Mouse (Mus musculus): ENCODE results near the gene Tfrc. TPM values are rescaled to one million over a fixed set of nuclear protein-coding genes. Genes with fewer than 3 reads are reported as not detected.
A peak's percentile ranks its signal among the peaks of the same experiment; 100 is the strongest.

The Tfrc gene
- total and polyA plus RNA-seq, 2 experiments: 3.9 to 16.0 TPM

GRCm38 (mm10) chr16:32667552-32667872, 58.8 kb downstream of the Tfrc start:
- TF ChIP-seq CTCF (IDR thresholded peaks at IDR 0.05; ENCODE audit: low read depth, low read length): no peak
- TF ChIP-seq POLR2A (IDR thresholded peaks at IDR 0.05; ENCODE audit: extremely low read depth, insufficient read depth, low read length): no peak
- 90% methylated on average over 3 of the region's 3 CpGs for WGBS
- Histone ChIP-seq H3K79me2 (ENCODE audit: control insufficient read depth, insufficient read depth, low read length) (no peaks in the 10 kb centered on the region), H3K4me1 (ENCODE audit: control insufficient read depth, insufficient read depth, low read length) (peaks cover 27% of the 10 kb centered on the region), H3K4me3 (ENCODE audit: insufficient read depth, low read depth, low read length) (no peak overlapping the region), H3K27ac (replicated peaks; ENCODE audit: insufficient read depth, low read depth, low read length) (peak overlapping the region; percentile 93), H3K27me3 (ENCODE audit: control insufficient read depth, insufficient read depth, low read length) (no peaks in the 10 kb centered on the region), H3K9ac (ENCODE audit: low read depth, low read length) (no peak overlapping the region), H3K36me3 (ENCODE audit: control insufficient read depth, insufficient read depth, low read length) (no peaks in the 10 kb centered on the region)
- DNase-seq (ENCODE audit: extremely low read depth, low read depth, low spot score): no peak

GRCm38 (mm10) chr16:32668030-32668429, 59.3 kb downstream of the Tfrc start:
- Histone ChIP-seq H3K79me2 (ENCODE audit: control insufficient read depth, insufficient read depth, low read length) (no peaks in the 10 kb centered on the region), H3K27ac (replicated peaks; ENCODE audit: insufficient read depth, low read depth, low read length) (no peak overlapping the region), H3K36me3 (ENCODE audit: control insufficient read depth, insufficient read depth, low read length) (no peaks in the 10 kb centered on the region), H3K9ac (ENCODE audit: low read depth, low read length) (no peak overlapping the region), H3K27me3 (ENCODE audit: control insufficient read depth, insufficient read depth, low read length) (no peaks in the 10 kb centered on the region), H3K4me3 (ENCODE audit: insufficient read depth, low read depth, low read length) (no peak overlapping the region), H3K4me1 (ENCODE audit: control insufficient read depth, insufficient read depth, low read length) (peaks cover 28% of the 10 kb centered on the region)
- TF ChIP-seq POLR2A (IDR thresholded peaks at IDR 0.05; ENCODE audit: extremely low read depth, insufficient read depth, low read length): no peak
- TF ChIP-seq CTCF (IDR thresholded peaks at IDR 0.05; ENCODE audit: low read depth, low read length): no peak
- 92% methylated on average over 10 of the region's 10 CpGs for WGBS
- DNase-seq (ENCODE audit: extremely low read depth, low read depth, low spot score): no peak

- no peak for TF ChIP-seq POLR2A (IDR thresholded peaks at IDR 0.05; ENCODE audit: extremely low read depth, insufficient read depth, low read length)
- TF ChIP-seq CTCF (IDR thresholded peaks at IDR 0.05; ENCODE audit: low read depth, low read length): peak; percentile 44
- no peaks in the 10 kb centered on the region for H3K79me2 ChIP-seq (ENCODE audit: control insufficient read depth, insufficient read depth, low read length)
- H3K27me3 ChIP-seq (ENCODE audit: control insufficient read depth, insufficient read depth, low read length): no peaks in the 10 kb centered on the region
- H3K4me1 ChIP-seq (ENCODE audit: control insufficient read depth, insufficient read depth, low read length): peaks cover 31% of the 10 kb centered on the region
- no peak overlapping the region for H3K9ac ChIP-seq (ENCODE audit: low read depth, low read length)
- H3K36me3 ChIP-seq (ENCODE audit: control insufficient read depth, insufficient read depth, low read length): no peaks in the 10 kb centered on the region
- no peak overlapping the region for H3K27ac ChIP-seq (replicated peaks; ENCODE audit: insufficient read depth, low read depth, low read length)
- DNase-seq (ENCODE audit: extremely low read depth, low read depth, low spot score): no peak
- 89% methylated on average over 4 of the region's 4 CpGs for WGBS
- H3K4me3 ChIP-seq (ENCODE audit: insufficient read depth, low read depth, low read length): no peak overlapping the region
These were observed 59.8 kb downstream of the Tfrc start for GRCm38 (mm10) chr16:32668472-32668871.

GRCm38 (mm10) chr16:32669243-32669642, 60.5 kb downstream of the Tfrc start:
- Histone ChIP-seq H3K27me3 (ENCODE audit: control insufficient read depth, insufficient read depth, low read length) (no peaks in the 10 kb centered on the region), H3K27ac (replicated peaks; ENCODE audit: insufficient read depth, low read depth, low read length) (no peak overlapping the region), H3K4me1 (ENCODE audit: control insufficient read depth, insufficient read depth, low read length) (peaks cover 35% of the 10 kb centered on the region), H3K36me3 (ENCODE audit: control insufficient read depth, insufficient read depth, low read length) (no peaks in the 10 kb centered on the region), H3K9ac (ENCODE audit: low read depth, low read length) (no peak overlapping the region), H3K4me3 (ENCODE audit: insufficient read depth, low read depth, low read length) (no peak overlapping the region), H3K79me2 (ENCODE audit: control insufficient read depth, insufficient read depth, low read length) (peaks cover 4% of the 10 kb centered on the region; the same call in 1 of the 2 replicates)
- 94% methylated on average over 10 of the region's 10 CpGs for WGBS
- no peak for DNase-seq (ENCODE audit: extremely low read depth, low read depth, low spot score)
- TF ChIP-seq CTCF (IDR thresholded peaks at IDR 0.05; ENCODE audit: low read depth, low read length) (no peak), POLR2A (IDR thresholded peaks at IDR 0.05; ENCODE audit: extremely low read depth, insufficient read depth, low read length) (no peak)

- WGBS: 70% methylated on average over 10 of the region's 10 CpGs
- Histone ChIP-seq H3K4me1 (ENCODE audit: control insufficient read depth, insufficient read depth, low read length) (peaks cover 35% of the 10 kb centered on the region), H3K36me3 (ENCODE audit: control insufficient read depth, insufficient read depth, low read length) (no peaks in the 10 kb centered on the region), H3K79me2 (ENCODE audit: control insufficient read depth, insufficient read depth, low read length) (peaks cover 6% of the 10 kb centered on the region; the same call in 1 of the 2 replicates), H3K27me3 (ENCODE audit: control insufficient read depth, insufficient read depth, low read length) (no peaks in the 10 kb centered on the region), H3K27ac (replicated peaks; ENCODE audit: insufficient read depth, low read depth, low read length) (no peak overlapping the region), H3K4me3 (ENCODE audit: insufficient read depth, low read depth, low read length) (no peak overlapping the region), H3K9ac (ENCODE audit: low read depth, low read length) (no peak overlapping the region)
- DNase-seq (ENCODE audit: extremely low read depth, low read depth, low spot score): no peak
- TF ChIP-seq POLR2A (IDR thresholded peaks at IDR 0.05; ENCODE audit: extremely low read depth, insufficient read depth, low read length) (no peak), CTCF (IDR thresholded peaks at IDR 0.05; ENCODE audit: low read depth, low read length) (no peak)
These were observed 61.8 kb downstream of the Tfrc start for GRCm38 (mm10) chr16:32670354-32671124.

- Histone ChIP-seq H3K27me3 (ENCODE audit: control insufficient read depth, insufficient read depth, low read length) (no peaks in the 10 kb centered on the region), H3K9ac (ENCODE audit: low read depth, low read length) (no peak overlapping the region), H3K36me3 (ENCODE audit: control insufficient read depth, insufficient read depth, low read length) (peaks cover 3% of the 10 kb centered on the region; the same call in 1 of the 2 replicates), H3K27ac (replicated peaks; ENCODE audit: insufficient read depth, low read depth, low read length) (no peak overlapping the region), H3K4me1 (ENCODE audit: control insufficient read depth, insufficient read depth, low read length) (peaks cover 27% of the 10 kb centered on the region), H3K79me2 (ENCODE audit: control insufficient read depth, insufficient read depth, low read length) (peaks cover 6% of the 10 kb centered on the region; the same call in 1 of the 2 replicates), H3K4me3 (ENCODE audit: insufficient read depth, low read depth, low read length) (no peak overlapping the region)
- 94% methylated on average over 13 of the region's 13 CpGs for WGBS
- DNase-seq (ENCODE audit: extremely low read depth, low read depth, low spot score): no peak
- no peak for TF ChIP-seq POLR2A (IDR thresholded peaks at IDR 0.05; ENCODE audit: extremely low read depth, insufficient read depth, low read length)
- no peak for TF ChIP-seq CTCF (IDR thresholded peaks at IDR 0.05; ENCODE audit: low read depth, low read length)
These were observed 62.6 kb downstream of the Tfrc start for GRCm38 (mm10) chr16:32671206-32671887.
